Mouse (Mus musculus): ENCODE results near the gene Ino80b. TPM values are rescaled to one million over a fixed set of nuclear protein-coding genes. Genes with fewer than 3 reads are reported as not detected.

Ino80b gene
- polyA plus RNA-seq, 1 experiment: 25.1 TPM

DNA sequence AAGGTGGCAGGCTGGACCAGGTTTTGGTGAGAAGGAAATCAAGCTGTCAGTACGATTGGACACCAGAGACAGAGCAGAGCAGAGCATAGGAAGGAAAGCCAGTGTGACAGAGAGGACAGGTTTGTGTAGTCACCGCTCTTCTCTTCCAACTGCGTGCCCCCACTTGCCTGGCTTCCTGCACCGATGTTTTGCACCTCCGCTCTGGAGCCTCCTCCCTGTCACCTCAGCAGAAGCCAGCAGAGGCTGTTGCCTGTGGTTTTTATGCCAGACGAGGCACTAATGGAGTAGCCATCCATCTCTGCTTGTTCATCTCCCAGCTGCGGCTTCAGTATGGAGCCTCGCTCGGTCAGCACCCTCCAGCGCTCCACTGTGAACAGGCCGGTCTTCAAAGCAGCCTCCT lies 17.7 kb upstream of the Ino80b start:
- Histone ChIP-seq H3K4me1 (ENCODE audit: control insufficient read depth, insufficient read depth, low read length) (peaks cover 11% of the 10 kb centered on the region), H3K27ac (ENCODE audit: insufficient read depth, low read depth, low read length) (no peak overlapping the region), H3K4me3 (ENCODE audit: insufficient read depth, low read length) (no peak overlapping the region)
- TF ChIP-seq CTCF (IDR thresholded peaks at IDR 0.05; ENCODE audit: low read depth, low read length) (no peak), POLR2A (IDR thresholded peaks at IDR 0.05; ENCODE audit: borderline replicate concordance, low read depth, low read length) (no peak)

DNA sequence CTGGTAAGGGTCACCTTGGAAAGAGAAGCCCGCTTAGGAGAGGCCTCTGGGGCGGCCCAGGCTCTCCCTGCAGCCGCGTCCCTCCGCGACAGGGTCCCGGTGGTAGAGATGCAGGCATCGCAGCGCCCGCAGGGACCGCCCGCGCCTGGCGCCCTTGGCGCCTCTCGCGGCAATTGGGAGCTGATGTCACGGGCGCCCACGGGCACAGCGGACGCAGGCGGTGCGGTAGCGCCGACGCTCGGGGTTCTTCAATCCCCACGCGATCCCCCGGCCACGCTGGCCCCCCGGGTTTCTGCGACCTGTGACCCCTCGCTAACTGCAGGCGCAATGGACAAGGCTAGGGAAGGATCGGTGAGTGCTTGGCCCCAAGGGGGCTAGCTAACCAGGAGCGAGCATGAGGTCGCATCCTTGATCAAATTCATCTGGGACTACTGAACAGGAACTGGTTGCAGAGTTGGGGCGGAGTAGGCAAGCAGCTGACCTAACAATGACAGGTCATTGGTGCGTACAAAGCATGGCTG lies 17.0 kb upstream of the Ino80b start:
- H3K4me3 ChIP-seq (ENCODE audit: insufficient read depth, low read length): no peak overlapping the region
- H3K27ac ChIP-seq (ENCODE audit: insufficient read depth, low read depth, low read length): no peak overlapping the region
- TF ChIP-seq POLR2A (IDR thresholded peaks at IDR 0.05; ENCODE audit: borderline replicate concordance, low read depth, low read length): no peak
- no peak for TF ChIP-seq CTCF (IDR thresholded peaks at IDR 0.05; ENCODE audit: low read depth, low read length)
- H3K4me1 ChIP-seq (ENCODE audit: control insufficient read depth, insufficient read depth, low read length): peaks cover 13% of the 10 kb centered on the region

DNA sequence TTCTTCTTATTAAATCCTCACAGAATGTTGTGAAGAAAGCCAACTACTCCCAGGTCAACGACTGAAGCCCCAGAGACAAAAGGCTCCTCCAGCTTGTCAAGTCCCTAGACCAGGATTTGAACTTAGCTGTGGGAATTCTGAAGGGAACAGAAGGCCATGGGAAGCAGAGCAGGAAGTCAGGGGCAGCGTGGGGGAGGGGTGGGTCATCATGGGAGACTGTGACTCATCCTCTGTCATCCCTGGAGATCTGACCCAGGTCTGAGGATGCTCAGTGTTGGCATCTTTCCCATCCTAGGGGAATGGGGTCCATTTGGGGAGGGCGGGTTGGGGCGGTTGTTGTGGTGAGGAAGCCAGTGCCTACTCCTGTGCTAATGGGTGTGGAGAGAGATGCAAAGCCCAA lies 16.4 kb upstream of the Ino80b start:
- no peak overlapping the region for H3K27ac ChIP-seq (ENCODE audit: insufficient read depth, low read depth, low read length)
- H3K4me3 ChIP-seq (ENCODE audit: insufficient read depth, low read length): no peak overlapping the region
- TF ChIP-seq POLR2A (IDR thresholded peaks at IDR 0.05; ENCODE audit: borderline replicate concordance, low read depth, low read length): no peak
- no peak for TF ChIP-seq CTCF (IDR thresholded peaks at IDR 0.05; ENCODE audit: low read depth, low read length)
- peaks cover 13% of the 10 kb centered on the region for H3K4me1 ChIP-seq (ENCODE audit: control insufficient read depth, insufficient read depth, low read length)

DNA sequence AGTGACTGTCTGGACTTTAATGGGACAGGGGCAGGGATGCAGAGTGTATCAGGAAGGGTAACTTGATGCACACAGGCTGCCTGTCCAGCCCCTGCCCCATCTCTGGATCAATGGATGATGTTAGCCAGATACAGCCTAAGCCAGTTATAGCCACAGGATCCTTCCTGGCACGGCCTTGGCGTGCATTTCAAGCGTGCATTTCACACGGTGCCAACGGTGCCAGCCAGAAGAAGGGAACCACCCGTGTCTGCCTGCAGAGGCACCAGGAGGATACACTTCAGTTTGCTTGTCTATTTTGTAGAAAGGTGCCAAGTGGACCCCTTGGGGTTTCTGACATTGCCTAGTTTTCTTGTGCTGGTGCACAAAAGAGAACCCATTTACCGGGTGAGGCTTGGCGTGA lies 14.8 kb upstream of the Ino80b start:
- H3K4me1 ChIP-seq (ENCODE audit: control insufficient read depth, insufficient read depth, low read length): peaks cover 19% of the 10 kb centered on the region
- H3K4me3 ChIP-seq (ENCODE audit: insufficient read depth, low read length): no peak overlapping the region
- TF ChIP-seq CTCF (IDR thresholded peaks at IDR 0.05; ENCODE audit: low read depth, low read length): no peak
- no peak for TF ChIP-seq POLR2A (IDR thresholded peaks at IDR 0.05; ENCODE audit: borderline replicate concordance, low read depth, low read length)
- H3K27ac ChIP-seq (ENCODE audit: insufficient read depth, low read depth, low read length): no peak overlapping the region

DNA sequence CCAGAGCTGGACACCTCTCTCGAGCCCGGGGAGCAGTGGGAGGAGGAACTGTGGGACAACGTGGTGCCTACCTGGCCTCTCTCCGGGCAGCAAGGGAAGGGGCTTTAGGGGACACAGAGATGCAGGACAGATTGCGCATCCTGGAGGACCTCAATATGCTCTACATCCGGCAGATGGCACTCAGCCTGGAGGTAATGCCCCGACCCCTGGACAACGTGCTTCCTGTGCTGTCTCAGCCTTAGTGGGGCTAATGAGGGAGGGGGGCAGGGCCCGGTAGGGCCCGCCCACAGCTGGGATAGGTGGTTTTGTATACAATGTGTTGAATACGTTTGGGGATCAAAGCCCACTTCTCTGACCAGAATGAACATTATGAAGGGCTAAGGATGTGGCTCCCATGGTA lies 12.8 kb upstream of the Ino80b start:
- TF ChIP-seq POLR2A (IDR thresholded peaks at IDR 0.05; ENCODE audit: borderline replicate concordance, low read depth, low read length) (no peak), CTCF (IDR thresholded peaks at IDR 0.05; ENCODE audit: low read depth, low read length) (no peak)
- H3K4me1 ChIP-seq (ENCODE audit: control insufficient read depth, insufficient read depth, low read length): peaks cover 30% of the 10 kb centered on the region
- peak overlapping the region; percentile 64; the same call in 1 of the 2 replicates for H3K4me3 ChIP-seq (ENCODE audit: insufficient read depth, low read length)
- H3K27ac ChIP-seq (ENCODE audit: insufficient read depth, low read depth, low read length): peak overlapping the region; percentile 13; the same call in 1 of the 2 replicates

DNA sequence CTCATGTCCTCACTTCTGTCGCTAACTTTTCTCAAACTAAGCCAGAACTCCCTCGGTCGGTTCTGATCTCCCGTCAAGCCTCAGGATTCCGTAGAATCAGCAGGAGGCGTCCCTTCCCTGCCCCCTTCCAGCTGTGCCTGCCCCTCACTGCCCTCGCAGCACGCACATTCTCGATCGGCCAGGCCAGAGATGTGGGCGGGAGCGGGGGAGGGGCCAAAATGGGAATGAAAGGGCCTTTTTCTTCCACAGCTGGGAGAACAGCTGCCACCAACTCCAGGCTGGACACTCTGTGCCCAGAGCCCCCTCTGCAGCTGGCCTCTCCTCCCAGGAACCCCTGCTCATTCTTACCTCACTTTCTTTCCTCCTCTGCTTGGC lies 12.3 kb upstream of the Ino80b start:
- Histone ChIP-seq H3K27ac (ENCODE audit: insufficient read depth, low read depth, low read length) (peak overlapping the region; percentile 70), H3K4me3 (ENCODE audit: insufficient read depth, low read length) (peak overlapping the region; percentile 64), H3K4me1 (ENCODE audit: control insufficient read depth, insufficient read depth, low read length) (peaks cover 33% of the 10 kb centered on the region)
- TF ChIP-seq CTCF (IDR thresholded peaks at IDR 0.05; ENCODE audit: low read depth, low read length) (no peak), POLR2A (IDR thresholded peaks at IDR 0.05; ENCODE audit: borderline replicate concordance, low read depth, low read length) (no peak)

DNA sequence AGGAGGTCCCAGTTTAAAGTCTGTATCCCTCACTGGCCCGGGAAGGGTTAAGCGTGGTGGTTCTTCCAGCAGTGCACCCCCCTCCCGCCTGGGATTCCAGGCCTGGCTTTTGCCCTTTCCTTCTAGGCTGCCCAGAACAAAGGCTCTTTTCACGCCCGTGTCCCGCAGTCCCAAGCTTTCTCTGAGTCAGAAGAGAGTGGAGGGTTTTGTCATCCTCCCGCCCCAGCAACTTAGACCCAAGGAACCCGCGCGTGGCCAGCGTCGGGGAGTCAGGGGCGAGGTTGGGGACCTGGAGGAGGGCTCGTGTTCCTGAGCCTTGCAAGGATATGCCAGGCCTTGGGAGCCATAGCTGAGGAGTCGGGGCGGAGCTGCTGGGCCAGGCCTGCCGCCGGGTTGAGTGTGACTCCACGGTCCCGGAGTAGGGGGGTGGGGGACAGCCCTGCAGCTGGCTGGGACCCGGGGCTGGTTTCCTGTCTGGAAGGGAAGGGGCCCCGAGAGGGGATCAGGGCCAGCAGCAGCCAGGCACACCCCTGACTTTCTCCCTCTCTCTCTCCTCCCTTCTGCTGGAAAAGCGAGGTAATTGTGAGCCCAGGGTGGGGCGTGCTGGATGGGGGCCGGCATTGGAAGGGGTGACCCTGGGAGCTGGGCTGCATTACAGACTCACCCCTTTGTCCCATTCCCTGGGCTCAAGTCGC lies 11.8 kb upstream of the Ino80b start:
- TF ChIP-seq CTCF (IDR thresholded peaks at IDR 0.05; ENCODE audit: low read depth, low read length) (no peak), POLR2A (IDR thresholded peaks at IDR 0.05; ENCODE audit: borderline replicate concordance, low read depth, low read length) (no peak)
- H3K27ac ChIP-seq (ENCODE audit: insufficient read depth, low read depth, low read length): peak overlapping the region; percentile 70
- peaks cover 37% of the 10 kb centered on the region for H3K4me1 ChIP-seq (ENCODE audit: control insufficient read depth, insufficient read depth, low read length)

DNA sequence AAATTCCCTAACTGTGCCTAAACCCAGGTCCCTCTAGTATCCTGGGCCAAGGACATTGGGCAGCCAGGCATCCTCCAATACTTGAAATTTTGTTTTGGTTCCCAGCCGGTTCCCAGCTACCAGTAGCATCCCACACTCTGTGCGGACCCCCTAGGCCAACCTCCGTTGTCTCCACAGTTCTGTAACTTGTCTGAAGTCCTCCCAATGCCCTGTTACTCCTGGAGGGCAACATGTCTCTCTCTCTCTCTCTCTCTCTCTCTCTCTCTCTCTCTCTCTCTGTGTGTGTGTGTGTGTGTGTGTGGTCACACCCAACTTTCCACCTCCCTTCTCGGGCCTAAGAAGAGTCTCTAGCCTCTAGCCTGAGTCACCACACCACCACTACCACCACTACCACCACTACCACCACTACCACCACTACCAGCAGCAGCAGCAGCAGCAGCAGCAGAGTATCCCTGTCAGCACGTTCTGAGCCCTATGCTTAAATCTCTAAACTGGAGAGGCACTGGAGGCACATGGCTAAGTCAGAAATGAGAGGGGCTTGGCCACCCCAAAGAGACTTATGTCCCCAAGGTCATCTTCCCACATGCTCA lies 11.2 kb upstream of the Ino80b start:
- Histone ChIP-seq H3K4me3 (ENCODE audit: insufficient read depth, low read length) (peak overlapping the region; percentile 64), H3K4me1 (ENCODE audit: control insufficient read depth, insufficient read depth, low read length) (peaks cover 37% of the 10 kb centered on the region), H3K27ac (ENCODE audit: insufficient read depth, low read depth, low read length) (peak overlapping the region; percentile 70)
- TF ChIP-seq POLR2A (IDR thresholded peaks at IDR 0.05; ENCODE audit: borderline replicate concordance, low read depth, low read length) (no peak), CTCF (IDR thresholded peaks at IDR 0.05; ENCODE audit: low read depth, low read length) (no peak)

More for the DNA sequence above, 11.8 kb upstream of the Ino80b start:
- peak overlapping the region; percentile 64 for H3K4me3 ChIP-seq (ENCODE audit: insufficient read depth, low read length)

DNA sequence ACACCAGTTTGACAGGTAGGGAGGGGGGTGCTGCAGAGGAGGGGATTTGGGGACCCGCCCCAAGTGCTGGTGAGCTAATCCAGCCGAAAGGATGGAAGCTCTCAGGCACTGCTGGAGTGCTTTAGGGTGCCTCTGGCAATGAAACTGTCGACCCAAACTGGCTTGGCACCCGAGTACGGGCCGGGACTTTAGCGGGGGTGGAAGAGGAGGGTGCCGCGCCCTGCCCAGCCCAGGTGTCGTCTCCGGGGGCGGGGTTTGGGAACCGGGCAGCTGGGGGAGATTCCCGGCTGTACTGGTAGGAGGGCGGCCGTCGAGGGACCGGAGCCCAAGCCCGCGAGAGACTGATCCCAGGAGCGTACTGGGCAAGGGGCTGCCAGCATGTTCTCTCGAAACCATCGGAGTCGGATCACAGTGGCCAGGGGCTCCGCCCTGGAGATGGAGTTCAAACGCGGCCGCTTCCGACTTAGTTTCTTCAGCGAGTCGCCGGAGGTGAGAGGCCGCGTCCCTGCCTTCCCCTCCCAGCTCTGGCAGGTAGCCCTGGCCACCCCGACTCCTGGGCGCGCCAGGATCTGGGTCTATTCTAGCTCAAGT lies 10.4 kb upstream of the Ino80b start:
- TF ChIP-seq POLR2A (IDR thresholded peaks at IDR 0.05; ENCODE audit: borderline replicate concordance, low read depth, low read length): no peak
- TF ChIP-seq CTCF (IDR thresholded peaks at IDR 0.05; ENCODE audit: low read depth, low read length): no peak
- Histone ChIP-seq H3K4me1 (ENCODE audit: control insufficient read depth, insufficient read depth, low read length) (peaks cover 43% of the 10 kb centered on the region), H3K27ac (ENCODE audit: insufficient read depth, low read depth, low read length) (no peak overlapping the region), H3K4me3 (ENCODE audit: insufficient read depth, low read length) (no peak overlapping the region)

Measured in bone marrow macrophage, adult 2 months (primary cell).